Mouse (Mus musculus): ENCODE results near the gene Gnb1l. TPM values are rescaled to one million over a fixed set of nuclear protein-coding genes. Genes with fewer than 3 reads are reported as not detected.

Gnb1l gene
- polyA plus RNA-seq, 1 experiment: 12.0 TPM

DNA sequence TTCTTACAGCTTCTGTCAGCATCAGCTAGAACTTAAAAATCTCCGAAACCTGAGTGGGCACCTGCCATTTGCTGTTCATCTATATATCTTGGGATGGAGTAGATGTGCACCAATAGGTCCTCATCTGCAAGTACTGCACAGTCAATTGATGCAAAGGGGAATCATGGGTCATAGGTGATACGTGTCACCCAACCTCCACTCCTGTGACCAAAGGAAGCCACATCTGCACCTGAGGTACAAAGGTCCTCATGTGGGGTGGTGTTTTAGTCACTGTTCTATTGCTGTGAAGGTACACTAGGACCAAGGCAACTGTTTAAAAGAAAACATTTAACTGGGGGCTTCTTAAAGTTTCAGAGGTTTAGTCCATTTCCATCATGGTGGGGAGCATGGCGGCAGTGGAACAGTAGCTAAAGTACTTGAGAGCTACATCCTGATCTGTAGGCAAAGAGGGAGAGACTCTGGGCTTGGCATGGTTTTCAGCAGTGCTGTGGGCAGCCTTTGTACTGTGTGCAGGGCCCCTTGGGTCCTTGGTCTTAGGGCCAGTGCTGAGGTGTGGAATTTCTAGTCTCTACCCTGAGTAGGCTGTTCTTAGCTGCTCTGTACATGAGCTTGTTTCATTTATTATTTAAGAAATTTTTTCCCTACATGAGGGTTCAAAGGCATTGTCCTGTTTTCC, 8.1 kb downstream of the Gnb1l start:
- TF ChIP-seq GATA1 (IDR thresholded peaks at IDR 0.05; ENCODE audit: low read length): no peak

DNA sequence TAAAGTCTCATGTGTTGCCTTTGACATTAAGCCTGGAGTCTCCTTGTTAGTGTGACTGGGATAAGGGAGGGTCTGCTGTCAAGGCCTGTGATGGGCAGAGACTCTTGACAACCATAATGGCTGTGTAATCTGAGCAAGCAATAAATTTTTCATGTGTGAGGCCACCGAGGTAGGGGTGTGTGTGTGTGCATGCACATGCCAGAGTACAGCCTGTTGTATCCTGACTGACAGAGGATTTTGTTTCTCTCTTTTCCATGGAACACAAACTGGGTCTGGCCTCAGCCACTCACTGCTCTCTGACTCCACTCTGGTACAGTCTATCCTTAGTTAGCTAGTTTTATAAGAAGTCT, 8.7 kb downstream of the Gnb1l start:
- TF ChIP-seq GATA1 (IDR thresholded peaks at IDR 0.05; ENCODE audit: low read length): no peak

DNA sequence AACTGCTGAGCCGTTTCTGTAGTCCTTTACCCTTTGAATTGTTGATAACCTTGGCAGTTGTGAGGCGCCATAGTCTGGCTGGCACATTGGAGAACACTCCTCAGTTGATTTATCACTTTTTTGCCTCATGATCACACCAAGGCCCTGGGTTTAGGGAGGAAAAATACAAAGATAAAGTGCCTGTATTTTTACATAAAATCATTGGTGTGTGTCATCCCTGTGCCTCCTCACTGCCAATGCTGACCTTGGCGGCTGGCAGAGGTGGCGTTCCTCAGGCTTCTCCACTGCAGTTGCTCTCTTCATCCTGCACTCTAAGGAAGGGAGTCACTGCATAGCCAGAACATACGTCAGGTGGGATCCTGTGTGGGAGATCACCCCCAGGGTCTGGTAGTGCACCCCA, 13.2 kb downstream of the Gnb1l start:
- no peak for TF ChIP-seq GATA1 (IDR thresholded peaks at IDR 0.05; ENCODE audit: low read length)

DNA sequence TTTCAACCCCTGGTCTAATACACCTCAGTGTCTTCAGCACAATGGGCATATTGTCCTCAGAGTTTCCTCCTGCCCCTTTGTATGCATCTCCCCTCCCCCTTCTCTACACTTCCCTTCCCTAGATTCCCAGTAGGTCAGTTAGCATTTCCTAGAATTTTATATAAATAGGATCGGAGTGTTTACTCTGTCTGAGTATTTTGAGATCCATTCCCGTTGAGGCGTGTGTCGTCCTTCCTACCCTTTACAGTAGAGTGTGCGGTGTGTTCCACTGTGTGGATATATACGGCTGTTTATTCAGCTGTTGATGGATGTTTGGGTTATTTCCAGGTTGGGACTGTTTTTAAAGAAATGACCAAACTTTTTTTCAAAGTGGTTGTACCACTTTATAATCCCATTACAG, 15.0 kb downstream of the Gnb1l start:
- no peak for TF ChIP-seq GATA1 (IDR thresholded peaks at IDR 0.05; ENCODE audit: low read length)

DNA sequence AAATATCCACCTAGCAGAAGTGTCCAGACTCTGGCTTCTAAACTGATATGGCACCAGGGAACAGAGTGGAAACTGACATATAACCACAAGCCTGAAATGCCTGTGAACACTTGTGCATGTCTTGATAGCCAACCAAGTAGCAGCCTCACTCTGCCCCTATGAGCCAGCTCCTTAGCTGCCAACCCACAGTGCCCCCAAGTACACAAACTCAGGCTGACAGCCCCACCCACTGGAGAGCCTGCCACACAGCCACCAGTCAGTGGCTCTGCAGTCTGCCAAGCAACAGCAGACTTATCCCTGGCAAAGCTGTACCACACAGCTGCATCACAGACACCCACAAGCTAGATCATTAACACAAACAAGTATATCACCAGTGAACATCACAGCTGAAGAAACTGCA, 19.6 kb downstream of the Gnb1l start:
- no peak for TF ChIP-seq GATA1 (IDR thresholded peaks at IDR 0.05; ENCODE audit: low read length)

DNA sequence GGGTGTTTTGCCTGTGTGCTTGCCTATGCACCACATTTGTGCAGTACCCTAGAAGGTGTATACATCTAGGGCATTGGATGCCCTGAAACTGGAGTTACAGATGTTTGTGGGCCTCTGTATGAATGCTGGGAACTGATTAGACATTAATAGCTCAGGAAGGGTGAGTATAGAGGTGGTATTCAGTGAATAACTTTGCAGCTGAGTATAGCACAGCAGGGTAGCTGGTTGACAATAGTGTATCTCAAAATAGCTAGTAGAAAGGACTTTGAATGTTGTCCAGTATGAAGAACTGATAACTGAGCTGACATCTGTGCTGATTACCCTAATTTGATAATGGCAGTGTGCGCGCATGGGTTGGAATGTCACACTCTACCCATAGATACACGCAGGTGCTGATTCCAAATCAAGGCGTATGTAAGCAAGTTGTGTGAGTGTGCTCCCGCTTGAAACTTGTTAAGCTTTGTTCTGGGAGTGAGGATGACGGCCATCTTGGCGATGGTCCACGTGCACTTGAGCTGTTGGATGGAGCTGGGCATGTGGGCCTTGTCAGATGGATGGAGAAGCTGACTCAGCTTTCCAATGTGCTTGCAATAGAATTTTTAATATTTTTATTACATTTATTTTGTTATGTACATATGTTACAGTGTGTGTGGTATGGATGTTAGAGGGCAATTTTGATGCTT, 25.2 kb downstream of the Gnb1l start:
- TF ChIP-seq GATA1 (IDR thresholded peaks at IDR 0.05; ENCODE audit: low read length): no peak

DNA sequence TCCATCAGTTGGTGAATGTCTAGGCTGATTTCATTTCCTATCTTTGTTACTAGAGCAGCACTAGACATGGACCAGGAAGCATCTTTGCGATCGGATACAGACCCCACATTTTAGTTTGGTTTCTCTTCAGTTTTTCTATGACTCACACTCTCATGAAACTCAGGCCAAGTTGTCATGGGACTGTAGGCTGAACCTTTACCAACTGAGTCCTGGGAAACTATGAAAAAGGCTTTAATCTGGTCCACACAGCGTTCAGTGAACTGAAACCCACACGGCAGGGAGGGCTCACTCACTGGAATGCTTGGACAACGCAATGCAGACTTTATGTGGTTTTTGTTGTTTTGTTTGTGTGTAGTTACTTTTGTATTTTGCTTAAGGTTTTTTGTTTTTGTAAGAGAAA, 30.1 kb downstream of the Gnb1l start:
- TF ChIP-seq GATA1 (IDR thresholded peaks at IDR 0.05; ENCODE audit: low read length): no peak

DNA sequence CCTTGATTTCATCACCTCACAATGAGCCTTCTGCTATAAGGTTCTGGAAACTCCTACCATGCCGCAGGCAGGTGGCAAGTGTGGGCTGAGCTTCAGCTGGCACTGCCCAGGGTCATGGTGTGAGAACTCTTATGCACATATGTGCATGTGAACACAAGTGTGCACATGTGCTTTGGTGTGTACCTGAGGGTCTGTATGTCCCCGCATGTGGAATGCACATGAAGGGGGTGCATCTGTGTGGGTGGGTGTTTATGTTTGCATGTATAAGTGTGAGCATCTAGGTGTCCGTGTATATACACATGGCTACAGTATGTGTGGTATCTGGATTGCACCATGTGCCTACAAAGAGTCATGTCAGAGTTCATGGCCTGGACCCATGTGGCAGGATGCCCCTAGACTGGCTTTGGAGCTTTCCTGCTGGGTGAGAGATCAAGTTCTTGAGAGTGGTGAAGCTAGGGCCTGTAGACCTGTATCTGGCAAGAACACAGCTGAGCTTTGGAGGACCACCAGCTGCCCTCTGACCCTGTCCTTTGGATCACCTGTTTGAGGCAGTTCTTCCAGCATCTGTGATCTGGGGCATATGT, 39.0 kb downstream of the Gnb1l start:
- no peak for TF ChIP-seq GATA1 (IDR thresholded peaks at IDR 0.05; ENCODE audit: low read length)

DNA sequence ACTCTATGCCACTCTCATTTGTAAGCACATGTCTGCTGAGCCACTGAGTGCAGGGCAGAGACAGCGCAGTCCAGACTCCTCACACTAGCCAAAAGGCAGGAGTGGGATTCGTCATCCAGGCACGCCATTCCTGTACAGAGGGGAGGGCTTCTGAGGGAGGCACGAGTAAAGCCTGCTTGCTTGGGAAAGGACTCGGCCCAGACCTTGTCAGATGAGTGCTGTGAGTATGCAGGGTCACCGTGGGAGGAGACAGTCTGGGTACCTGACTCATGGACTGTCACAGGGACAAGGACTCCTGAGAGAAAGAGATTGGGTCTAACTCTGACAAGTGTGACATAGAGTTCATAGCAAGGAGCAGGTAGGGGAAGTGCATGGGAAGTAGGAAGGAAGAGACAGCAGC, 40.8 kb downstream of the Gnb1l start:
- no peak for TF ChIP-seq GATA1 (IDR thresholded peaks at IDR 0.05; ENCODE audit: low read length)

DNA sequence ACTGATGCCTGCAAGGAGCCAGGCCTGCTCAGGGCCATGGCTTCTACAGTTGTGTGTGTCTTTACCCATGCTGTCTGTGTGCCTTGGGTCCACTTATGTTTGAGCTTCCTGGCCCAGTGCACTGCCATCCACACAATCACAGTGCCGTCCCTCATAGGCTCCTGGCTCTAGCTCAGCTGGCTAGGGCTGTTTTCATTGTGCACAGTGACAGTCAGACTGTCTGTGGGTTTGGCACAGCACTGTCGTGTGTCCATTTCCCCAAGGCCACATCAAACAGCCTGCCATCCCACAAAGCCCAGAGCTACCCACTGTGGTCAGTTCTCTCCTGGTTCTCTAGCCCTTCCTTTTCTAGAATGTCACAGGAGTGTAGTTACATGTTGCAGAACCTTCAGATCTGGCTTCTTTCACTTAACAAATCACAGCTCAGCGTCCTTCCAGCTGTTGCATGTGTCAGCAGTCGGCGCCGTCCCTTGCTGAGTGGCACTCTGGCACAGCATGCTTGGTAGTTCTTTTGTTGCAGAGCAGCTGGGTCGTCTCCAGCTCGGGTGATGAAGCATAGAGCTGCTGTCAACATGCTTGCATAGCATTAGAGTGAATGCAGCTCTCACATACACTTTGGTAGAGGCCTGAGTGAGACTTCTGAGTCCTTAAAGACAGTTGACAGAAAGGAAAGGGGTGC, 44.8 kb downstream of the Gnb1l start:
- no peak for TF ChIP-seq GATA1 (IDR thresholded peaks at IDR 0.05; ENCODE audit: low read length)

DNA sequence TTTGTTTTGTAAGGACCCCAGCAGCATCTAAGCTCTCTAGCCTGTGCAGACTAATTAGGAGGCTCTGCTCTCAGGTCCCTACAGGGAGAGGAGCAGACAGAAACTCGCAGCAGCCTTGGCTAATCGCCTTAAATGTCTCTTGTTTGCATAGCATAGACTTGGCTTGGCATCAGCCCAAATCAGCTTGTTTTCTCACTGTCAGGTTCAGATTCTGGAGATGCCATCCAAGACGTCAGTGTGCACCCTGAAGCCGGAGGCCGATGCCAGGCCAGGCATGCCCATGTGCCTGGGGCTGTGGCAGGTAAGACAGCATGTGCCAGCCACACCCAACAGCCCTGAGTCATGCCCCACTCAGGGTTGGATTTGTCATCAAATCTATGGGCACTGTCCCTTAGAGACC, 49.4 kb downstream of the Gnb1l start:
- TF ChIP-seq GATA1 (IDR thresholded peaks at IDR 0.05; ENCODE audit: low read length): no peak

DNA sequence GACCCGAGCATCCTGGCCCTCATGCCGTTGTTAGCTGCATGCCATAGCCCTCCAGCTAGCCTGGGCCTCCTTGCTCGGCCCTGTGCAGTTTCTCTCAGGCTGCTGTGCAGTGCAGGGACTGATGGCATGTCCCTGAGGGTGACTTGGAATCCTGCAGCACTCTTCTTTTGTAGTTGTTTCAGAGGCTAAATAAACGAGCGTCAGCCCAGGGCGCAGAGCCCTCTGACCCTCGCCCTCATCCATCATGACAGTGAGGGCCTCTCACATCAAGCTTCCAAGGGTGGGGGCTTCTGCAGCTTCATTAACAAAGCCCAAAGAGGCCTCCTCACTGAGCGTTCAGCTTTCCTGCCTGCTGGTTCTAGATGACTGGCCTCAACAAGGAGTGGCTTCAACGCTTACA, 53.1 kb downstream of the Gnb1l start:
- no peak for TF ChIP-seq GATA1 (IDR thresholded peaks at IDR 0.05; ENCODE audit: low read length)

DNA sequence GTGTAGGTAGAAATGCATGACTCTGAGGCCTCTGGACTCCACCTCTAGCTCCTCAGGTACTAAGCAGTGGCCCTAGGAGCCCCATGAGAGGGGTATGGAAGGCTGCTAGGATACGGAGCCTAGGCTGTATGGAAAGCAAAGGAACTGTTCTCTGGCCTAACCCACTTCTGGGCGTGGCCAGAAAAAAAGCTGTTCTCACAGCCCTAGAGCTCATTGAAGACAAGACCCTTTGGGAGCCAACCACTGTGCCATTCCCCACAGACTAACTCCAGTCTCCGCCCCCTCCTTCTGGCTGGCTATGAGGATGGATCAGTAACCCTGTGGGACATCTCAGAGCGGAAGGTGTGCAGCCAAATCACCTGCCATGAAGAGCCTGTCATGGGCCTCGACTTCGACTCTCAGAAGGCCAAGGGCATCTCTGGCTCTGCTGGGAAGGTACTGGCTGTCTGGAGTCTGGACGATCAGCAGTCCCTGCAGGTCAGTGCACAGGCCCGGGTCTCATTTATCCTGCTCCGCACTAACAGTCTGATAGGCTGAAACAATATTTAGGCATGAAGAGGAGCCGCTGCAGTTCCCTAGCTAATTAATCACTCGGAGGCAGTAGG, 53.7 kb downstream of the Gnb1l start:
- TF ChIP-seq GATA1 (IDR thresholded peaks at IDR 0.05; ENCODE audit: low read length): no peak

DNA sequence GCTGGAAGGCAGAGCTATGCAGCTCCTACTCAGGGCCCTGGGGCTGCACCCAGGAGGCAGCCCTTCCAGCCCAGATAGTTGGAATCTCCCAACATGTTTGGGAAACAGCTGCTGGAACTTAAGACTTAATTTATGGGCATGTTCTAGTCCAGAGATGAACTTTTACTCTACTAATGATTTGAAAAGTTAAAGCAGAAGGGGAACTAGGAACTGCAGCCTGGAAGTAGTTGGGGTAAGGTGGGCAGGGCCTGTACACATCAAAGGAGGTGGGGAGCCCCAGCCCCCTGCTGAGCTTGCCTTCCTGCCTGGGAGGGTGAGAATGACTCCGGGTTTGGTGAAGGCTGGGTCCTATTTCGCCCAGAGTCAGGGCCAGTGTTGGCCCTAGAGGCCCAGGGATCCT, 56.2 kb downstream of the Gnb1l start:
- no peak for TF ChIP-seq GATA1 (IDR thresholded peaks at IDR 0.05; ENCODE audit: low read length)

DNA sequence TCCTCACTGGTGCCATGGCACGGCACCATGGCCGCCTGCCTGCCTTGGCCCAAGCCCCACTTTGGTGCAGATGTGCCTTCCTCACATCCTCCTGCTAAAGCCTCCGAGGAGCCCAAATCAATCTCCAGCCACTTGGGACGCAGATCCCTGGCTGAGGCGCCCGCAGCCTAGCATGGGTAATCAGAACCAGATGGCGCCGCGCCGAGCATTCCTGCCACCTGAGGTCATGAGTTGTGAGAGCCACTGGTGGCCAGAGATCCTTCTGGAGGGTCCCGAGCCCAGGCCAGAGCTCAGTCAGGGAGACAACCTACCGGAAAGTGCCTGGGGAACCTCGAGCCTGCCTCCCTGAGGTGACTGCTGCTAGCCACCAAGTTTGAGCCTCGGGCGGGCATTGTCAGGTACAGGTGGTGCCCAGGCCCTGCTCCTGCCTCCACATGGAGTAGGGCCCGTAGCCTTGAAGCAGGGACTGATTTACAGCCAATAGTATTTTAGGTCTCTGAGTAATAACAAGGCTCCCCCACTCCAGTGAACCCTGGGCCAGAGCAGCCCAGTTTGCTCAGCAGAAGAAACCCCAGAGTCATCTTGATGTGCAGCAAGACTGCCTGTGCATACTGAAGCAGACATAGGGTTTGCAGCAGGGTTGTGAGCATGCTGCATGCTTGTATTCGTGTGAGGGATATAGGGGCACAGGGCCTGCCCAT, 56.9 kb downstream of the Gnb1l start:
- TF ChIP-seq GATA1 (IDR thresholded peaks at IDR 0.05; ENCODE audit: low read length): no peak

DNA sequence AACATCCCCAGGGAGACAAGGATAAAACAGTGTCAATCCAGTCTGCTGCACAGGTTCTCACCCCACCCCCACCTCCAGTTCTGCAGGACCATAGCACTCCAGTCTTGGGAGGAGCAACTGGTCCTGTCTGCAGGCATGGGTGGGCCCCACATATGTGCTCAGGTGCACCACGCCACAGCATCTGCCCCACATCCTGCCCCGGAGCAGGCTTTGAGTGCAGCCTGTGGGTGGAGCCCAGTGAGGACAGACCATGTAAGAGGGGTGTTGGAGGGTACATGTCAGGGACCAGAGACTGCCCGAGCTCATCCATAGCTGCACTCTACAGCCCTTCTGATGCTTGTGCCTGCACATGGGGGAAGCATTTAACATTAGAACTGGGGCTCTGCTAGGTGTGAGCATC, 57.9 kb downstream of the Gnb1l start:
- TF ChIP-seq GATA1 (IDR thresholded peaks at IDR 0.05; ENCODE audit: low read length): no peak

All from G1E-ER4 (cell line).